Mouse (Mus musculus) hematopoietic stem cell, adult 5-6 weeks (primary cell): ENCODE measurements at regions not wholly inside any gene's neighbourhood (a gene's known extent, or its start where the extent isn't known, plus 50 kb on each side); places are given as distances from the start of the nearest gene placed in this dataset.

Experiments
- ATAC-seq, 2 experiments: fragments of 125-278 bp in 1 of 2; replicated peaks in 1 of 2; 2 replicates each; pipeline ENCODE4 v1.8.0; 2016 to 2017; ENCODE audit warnings: inconsistent platforms in 2 of 2, mild to moderate bottlenecking in 2 of 2, moderate number of reproducible peaks in 2 of 2, low read depth in 1 of 2, moderate TSS enrichment in 1 of 2; ENCODE audit not compliant: low FRiP score in 2 of 2, poor library complexity in 2 of 2, severe bottlenecking in 2 of 2, insufficient read depth in 1 of 2, low TSS enrichment in 1 of 2

- no peak for ATAC-seq
Observed at GRCm38 (mm10) chr1:13859723-13860122, 2233.4 kb downstream of the 4930444P10Rik start.

- ATAC-seq: no peak
Observed at GRCm38 (mm10) chr1:13858371-13859018, 2234.6 kb downstream of the 4930444P10Rik start.

GRCm38 (mm10) chr1:13856998-13857397, 2236.1 kb downstream of the 4930444P10Rik start:
- ATAC-seq: no peak

GRCm38 (mm10) chr1:13851144-13851543, 2242.0 kb downstream of the 4930444P10Rik start:
- ATAC-seq: peak; percentile 56 to 66

GRCm38 (mm10) chr1:13849071-13849470, 2244.1 kb downstream of the 4930444P10Rik start:
- ATAC-seq: no peak

- ATAC-seq: no peak
Observed at GRCm38 (mm10) chr1:13846336-13846865, 2246.7 kb downstream of the 4930444P10Rik start.

- no peak for ATAC-seq
Observed at GRCm38 (mm10) chr1:13840309-13840622, 2252.9 kb downstream of the 4930444P10Rik start.

GRCm38 (mm10) chr1:13839619-13840308, 2253.4 kb downstream of the 4930444P10Rik start:
- ATAC-seq: peak; percentile 82 to 85

- ATAC-seq: no peak
Observed at GRCm38 (mm10) chr1:13834860-13835840, 2258.0 kb downstream of the 4930444P10Rik start.

- no peak for ATAC-seq
Observed at GRCm38 (mm10) chr1:13807786-13808185, 2285.3 kb downstream of the 4930444P10Rik start.

- no peak for ATAC-seq
Observed at GRCm38 (mm10) chr1:13800460-13800859, 2292.7 kb downstream of the 4930444P10Rik start.

GRCm38 (mm10) chr1:13798848-13799247, 2294.3 kb downstream of the 4930444P10Rik start:
- no peak for ATAC-seq

GRCm38 (mm10) chr1:13795196-13795595, 2297.9 kb downstream of the 4930444P10Rik start:
- no peak for ATAC-seq

- peak; percentile 95 to 98 for ATAC-seq
Observed at GRCm38 (mm10) chr1:13789318-13790085, 2303.6 kb downstream of the 4930444P10Rik start.

GRCm38 (mm10) chr1:13787016-13787415, 2306.1 kb downstream of the 4930444P10Rik start:
- ATAC-seq: no peak

- peak; percentile 44 to 50; a peak in 2 of 4 replicates for ATAC-seq
Observed at GRCm38 (mm10) chr1:13784396-13784795, 2308.7 kb downstream of the 4930444P10Rik start.

GRCm38 (mm10) chr1:13782633-13783032, 2310.5 kb downstream of the 4930444P10Rik start:
- 0 out of 4 replicates have a peak, but pooled peaks of 1 of the 2 experiments have one; percentile 36 for ATAC-seq
